Comparison of ENCODE assay signal across 18 mouse cellular contexts in genomic region chr9:70274071-70274470, GRCm38 (mm10).
DNase-seq lines count a peak whose midpoint lies in the region; ATAC-seq and TF ChIP-seq lines count a peak whose summit lies in the region.
"Had no signal": no experiment of that assay in that cellular context is flagged by ENCODE, and none has a peak within 500 bp of the region (broad histone marks: within the 10 kb centered on the region; RNA-seq: fewer than 3 reads in every experiment).

No protein-coding gene starts in this region.

- H3K4me2 ChIP-seq in lung, embryonic 16.5 days (ENCODE audit: low read depth, low read length) = no peak overlapping the region
- H3K4me2 ChIP-seq in stomach, embryonic 15.5 days = no peak overlapping the region
- H3K4me2 ChIP-seq in forebrain, embryonic 13.5 days = no peak overlapping the region
- H3K4me2 ChIP-seq: heart, embryonic 13.5 days; hindbrain, embryonic 15.5 days had no signal

- H3K9me3 ChIP-seq in lung, embryonic 16.5 days (ENCODE audit: control insufficient read depth, low read length) = no peaks in the 10 kb centered on the region
- H3K9me3 ChIP-seq in ES-E14 (ENCODE audit: control insufficient read depth, insufficient read depth, low read depth, low read length) = no peaks in the 10 kb centered on the region
- H3K9me3 ChIP-seq in stomach, embryonic 15.5 days = no peaks in the 10 kb centered on the region
- H3K9me3 ChIP-seq in forebrain, embryonic 13.5 days (replicated peaks) = no peaks in the 10 kb centered on the region
- H3K9me3 ChIP-seq: embryonic facial prominence, embryonic 10.5 days; heart, embryonic 13.5 days; hindbrain, embryonic 15.5 days had no signal

- no peak for DNase-seq in lung, postnatal 25 days (ENCODE audit: low spot score)
- no peak for DNase-seq in ES-E14 (ENCODE audit: low read depth, low spot score)
- DNase-seq in ZHBTc4 (ENCODE audit: low read depth, low spot score) = peak; percentile 77
- DNase-seq in natural killer cell, adult 2 months (ENCODE audit: low spot score in 2 of 2) = no peak
- DNase-seq in cerebellum, adult 11 months = no peak
- DNase-seq: adrenal gland, adult 2 months; adrenal gland, postnatal 25 days; cerebellum, adult 2 months; cerebellum, postnatal 10 days; gastrocnemius, postnatal 25 days; heart, postnatal 36 days had no signal

- in situ Hi-C loops in ES-E14 (cut with MboI; ENCODE audit: low sequenced_read_pairs in 2 of 2, unreplicated experiment in 2 of 2) = no loop called here

- H3K9ac ChIP-seq in lung, embryonic 16.5 days (ENCODE audit: low read length) = no peak overlapping the region
- no peak overlapping the region for H3K9ac ChIP-seq in ES-E14 (ENCODE audit: insufficient read depth, low read depth, low read length, poor library complexity, severe bottlenecking)
- H3K9ac ChIP-seq in stomach, embryonic 15.5 days = no peak overlapping the region
- no peak overlapping the region for H3K9ac ChIP-seq in forebrain, embryonic 13.5 days
- H3K9ac ChIP-seq: heart, embryonic 13.5 days; hindbrain, embryonic 15.5 days had no signal

- 81% methylated on average over 6 of the region's 6 CpGs for WGBS in lung, embryonic 16.5 days
- 84% methylated on average over 6 of the region's 6 CpGs for WGBS in stomach, embryonic 15.5 days
- WGBS in forebrain, embryonic 13.5 days = 84% methylated on average over 6 of the region's 6 CpGs

- no peaks in the 10 kb centered on the region for H3K36me3 ChIP-seq in lung, embryonic 16.5 days (ENCODE audit: control insufficient read depth, insufficient read depth, low read length)
- H3K36me3 ChIP-seq in ES-E14 (ENCODE audit: control insufficient read depth, insufficient read depth, low read length, poor library complexity, severe bottlenecking) = no peaks in the 10 kb centered on the region
- no peaks in the 10 kb centered on the region for H3K36me3 ChIP-seq in stomach, embryonic 15.5 days
- no peaks in the 10 kb centered on the region for H3K36me3 ChIP-seq in forebrain, embryonic 13.5 days (ENCODE audit: poor library complexity, severe bottlenecking)
- H3K36me3 ChIP-seq: embryonic facial prominence, embryonic 10.5 days; heart, embryonic 13.5 days; hindbrain, embryonic 15.5 days had no signal

- peaks cover 27% of the 10 kb centered on the region for H3K4me1 ChIP-seq in lung, embryonic 16.5 days (replicated peaks; ENCODE audit: control insufficient read depth, insufficient read depth, low read length)
- peaks cover 8 to 30% of the 10 kb centered on the region in 2 experiments for H3K4me1 ChIP-seq in ES-E14 (ENCODE audit: control insufficient read depth in 2 of 2, insufficient read depth in 2 of 2, low read length in 2 of 2, poor library complexity in 1 of 2)
- H3K4me1 ChIP-seq in stomach, embryonic 15.5 days = no peaks in the 10 kb centered on the region; the same call in 1 of the 2 replicates
- peaks cover 6% of the 10 kb centered on the region for H3K4me1 ChIP-seq in forebrain, embryonic 13.5 days
- H3K4me1 ChIP-seq: hindbrain, embryonic 15.5 days had no signal

- H3K27me3 ChIP-seq in lung, embryonic 16.5 days (ENCODE audit: control insufficient read depth, insufficient read depth, low read depth, low read length) = no peaks in the 10 kb centered on the region
- no peaks in the 10 kb centered on the region for H3K27me3 ChIP-seq in stomach, embryonic 15.5 days (replicated peaks)
- no peaks in the 10 kb centered on the region for H3K27me3 ChIP-seq in forebrain, embryonic 13.5 days
- H3K27me3 ChIP-seq: heart, embryonic 13.5 days; hindbrain, embryonic 15.5 days had no signal

- peak overlapping the region; percentile 82 for H3K27ac ChIP-seq in lung, embryonic 16.5 days (ENCODE audit: low read length)
- H3K27ac ChIP-seq in ES-E14 (ENCODE audit: insufficient read depth, low read depth, low read length, poor library complexity, severe bottlenecking) = peak overlapping the region; percentile 40; the same call in 1 of the 2 replicates
- H3K27ac ChIP-seq in stomach, embryonic 15.5 days = peak overlapping the region; percentile 72
- H3K27ac ChIP-seq in forebrain, embryonic 13.5 days = no peak overlapping the region
- H3K27ac ChIP-seq: embryonic facial prominence, embryonic 10.5 days; heart, embryonic 13.5 days; hindbrain, embryonic 15.5 days had no signal

- no peak for ATAC-seq in lung, embryonic 16.5 days (ENCODE audit: low read depth)
- no peak for ATAC-seq in stomach, embryonic 15.5 days (ENCODE audit: insufficient read depth, low FRiP score, low read depth)
- ATAC-seq in forebrain, embryonic 13.5 days = no peak
- ATAC-seq: forebrain, embryonic 14.5 days had no signal

- H3K4me3 ChIP-seq in lung, embryonic 16.5 days (ENCODE audit: low read length) = no peak overlapping the region
- no peak overlapping the region for H3K4me3 ChIP-seq in ES-E14 (ENCODE audit: insufficient read depth in 1 of 2, low read depth in 1 of 2, low read length in 2 of 2, poor library complexity in 1 of 2, severe bottlenecking in 1 of 2)
- H3K4me3 ChIP-seq in stomach, embryonic 15.5 days (replicated peaks) = no peak overlapping the region
- H3K4me3 ChIP-seq in forebrain, embryonic 13.5 days = no peak overlapping the region
- H3K4me3 ChIP-seq: embryonic facial prominence, embryonic 10.5 days; heart, embryonic 13.5 days; hindbrain, embryonic 15.5 days had no signal

TF ChIP-seq in ES-E14, 5 proteins besides CTCF, POLR2A, EP300 and RAD21:
- TF ChIP-seq HCFC1 (IDR thresholded peaks at IDR 0.05; ENCODE audit: borderline replicate concordance, insufficient read depth, low read length) (no peak), ZNF384 (IDR thresholded peaks at IDR 0.05; ENCODE audit: low read depth, low read length) (no peak), CHD2 (IDR thresholded peaks at IDR 0.05; ENCODE audit: low read depth, low read length) (no peak), MAFK (IDR thresholded peaks at IDR 0.05; ENCODE audit: insufficient read depth, low read depth, low read length) (no peak), ZC3H11A (IDR thresholded peaks at IDR 0.05; ENCODE audit: borderline replicate concordance, low read depth, low read length) (no peak)
